Mouse (Mus musculus): Measurements from ENCODE around the gene Dnajb9. TPM values are rescaled to one million over a fixed set of nuclear protein-coding genes. Genes with fewer than 3 reads are reported as not detected.
A peak's percentile ranks its signal among the peaks of the same experiment; 100 is the strongest.

Gene Dnajb9
- polyA plus RNA-seq, 1 experiment from 2014 or later = 20.3 TPM

GRCm38 (mm10) chr12:44209141-44209823 is 844 bp downstream of the Dnajb9 start:
- Histone ChIP-seq H3K4me3 (peak overlapping the region; percentile 87), H3K9ac (peak overlapping the region; percentile 92), H3K9me3 (no peaks in the 10 kb centered on the region), H3K27me3 (replicated peaks) (peaks cover 5% of the 10 kb centered on the region), H3K27ac (replicated peaks) (peak overlapping the region; percentile 82), H3K4me2 (peak overlapping the region; percentile 85), H3K36me3 (peaks cover 15% of the 10 kb centered on the region), H3K4me1 (peaks cover 13% of the 10 kb centered on the region)
- ATAC-seq (ENCODE audit: extremely low read depth, insufficient number of reproducible peaks, low FRiP score, low TSS enrichment) = peak; percentile 20
- WGBS = under 1% methylated on average over 37 of the region's 37 CpGs

GRCm38 (mm10) chr12:44197873-44198525 is 12.1 kb downstream of the Dnajb9 start:
- no peak for ATAC-seq (ENCODE audit: extremely low read depth, insufficient number of reproducible peaks, low FRiP score, low TSS enrichment)
- H3K4me3 ChIP-seq = no peak overlapping the region
- no peaks in the 10 kb centered on the region for H3K4me1 ChIP-seq
- H3K9me3 ChIP-seq = no peaks in the 10 kb centered on the region
- H3K9ac ChIP-seq = no peak overlapping the region
- no peak overlapping the region; the same call in 1 of the 2 replicates for H3K27ac ChIP-seq (replicated peaks)
- H3K27me3 ChIP-seq (replicated peaks) = no peaks in the 10 kb centered on the region
- H3K36me3 ChIP-seq = 0 out of 2 replicates have a peak, but pooled peaks cover 3% of the 10 kb centered on the region
- WGBS = 33% methylated on average over 4 of the region's 4 CpGs
- no peak overlapping the region for H3K4me2 ChIP-seq

GRCm38 (mm10) chr12:44181081-44181982 is 28.8 kb downstream of the Dnajb9 start:
- Histone ChIP-seq H3K4me1 (no peaks in the 10 kb centered on the region), H3K9ac (no peak overlapping the region), H3K9me3 (no peaks in the 10 kb centered on the region), H3K36me3 (no peaks in the 10 kb centered on the region), H3K4me2 (no peak overlapping the region), H3K27me3 (replicated peaks) (no peaks in the 10 kb centered on the region), H3K4me3 (no peak overlapping the region), H3K27ac (replicated peaks) (no peak overlapping the region)
- no peak for ATAC-seq (ENCODE audit: extremely low read depth, insufficient number of reproducible peaks, low FRiP score, low TSS enrichment)
- WGBS = 42% methylated on average over 9 of the region's 9 CpGs

- no peaks in the 10 kb centered on the region for H3K9me3 ChIP-seq
- no peak for ATAC-seq (ENCODE audit: extremely low read depth, insufficient number of reproducible peaks, low FRiP score, low TSS enrichment)
- 76% methylated on average over 2 of the region's 2 CpGs for WGBS
Measured at GRCm38 (mm10) chr12:44177038-44177355, 33.1 kb downstream of the Dnajb9 start.

GRCm38 (mm10) chr12:44176331-44177037 is 33.6 kb downstream of the Dnajb9 start:
- Histone ChIP-seq H3K4me2 (peak overlapping the region; percentile 38), H3K4me3 (no peak overlapping the region), H3K9me3 (no peaks in the 10 kb centered on the region), H3K9ac (no peak overlapping the region), H3K27me3 (replicated peaks) (no peaks in the 10 kb centered on the region), H3K27ac (replicated peaks) (no peak overlapping the region; the same call in 1 of the 2 replicates), H3K36me3 (no peaks in the 10 kb centered on the region), H3K4me1 (no peaks in the 10 kb centered on the region)
- no peak for ATAC-seq (ENCODE audit: extremely low read depth, insufficient number of reproducible peaks, low FRiP score, low TSS enrichment)
- 53% methylated on average over 10 of the region's 10 CpGs for WGBS

More at GRCm38 (mm10) chr12:44177038-44177355, 33.1 kb downstream of the Dnajb9 start:
- no peaks in the 10 kb centered on the region for H3K4me1 ChIP-seq
- no peak overlapping the region for H3K9ac ChIP-seq
- no peaks in the 10 kb centered on the region for H3K36me3 ChIP-seq
- no peaks in the 10 kb centered on the region for H3K27me3 ChIP-seq (replicated peaks)
- H3K27ac ChIP-seq (replicated peaks) = no peak overlapping the region
- no peak overlapping the region for H3K4me3 ChIP-seq
- no peak overlapping the region for H3K4me2 ChIP-seq

GRCm38 (mm10) chr12:44166949-44167348 is 43.2 kb downstream of the Dnajb9 start:
- ATAC-seq (ENCODE audit: extremely low read depth, insufficient number of reproducible peaks, low FRiP score, low TSS enrichment) = no peak
- H3K4me1 ChIP-seq = no peaks in the 10 kb centered on the region

GRCm38 (mm10) chr12:44159349-44159748 is 50.8 kb downstream of the Dnajb9 start:
- no peak overlapping the region for H3K27ac ChIP-seq (replicated peaks)
- peaks cover 7% of the 10 kb centered on the region; the same call in 1 of the 2 replicates for H3K9me3 ChIP-seq
- H3K9ac ChIP-seq = no peak overlapping the region
- no peaks in the 10 kb centered on the region for H3K36me3 ChIP-seq
- H3K4me2 ChIP-seq = no peak overlapping the region
- H3K27me3 ChIP-seq (replicated peaks) = no peaks in the 10 kb centered on the region
- ATAC-seq (ENCODE audit: extremely low read depth, insufficient number of reproducible peaks, low FRiP score, low TSS enrichment) = no peak
- 61% methylated on average over 1 of the region's 1 CpGs for WGBS
- no peaks in the 10 kb centered on the region for H3K4me1 ChIP-seq
- no peak overlapping the region for H3K4me3 ChIP-seq

More at GRCm38 (mm10) chr12:44166949-44167348, 43.2 kb downstream of the Dnajb9 start:
- Histone ChIP-seq H3K9ac (no peak overlapping the region), H3K27ac (replicated peaks) (no peak overlapping the region), H3K9me3 (no peaks in the 10 kb centered on the region), H3K4me3 (no peak overlapping the region), H3K4me2 (no peak overlapping the region), H3K27me3 (replicated peaks) (no peaks in the 10 kb centered on the region), H3K36me3 (no peaks in the 10 kb centered on the region)

Small RNA genes within 50 kb of the gene (microRNA-seq; reads per million reads assigned to microRNA genes)
- gene Mir5627 = not detected

Other genes with a start within 250 kb of the Dnajb9 start
- gene Pnpla8, start 11.0 kb upstream of the Dnajb9 start, polyA plus RNA-seq (2015; fragmentation: Nextera tagmentation; extraction: Ambion mirVana) = 55.5 and 60.9 TPM in 2 replicates
- 0.88 and 1.1 TPM in 2 replicates for gene Nrcam, start 118.6 kb upstream of the Dnajb9 start, polyA plus RNA-seq (2015; fragmentation: Nextera tagmentation; extraction: Ambion mirVana)